Mouse (Mus musculus): ENCODE results near the gene Pax7.

- TF ChIP-seq ZC3H11A (IDR thresholded peaks at IDR 0.05; ENCODE audit: borderline replicate concordance, low read depth, low read length): no peak
- no peak for TF ChIP-seq HCFC1 (IDR thresholded peaks at IDR 0.05; ENCODE audit: borderline replicate concordance, insufficient read depth, low read length)
- no peak for TF ChIP-seq MAFK (IDR thresholded peaks at IDR 0.05; ENCODE audit: insufficient read depth, low read depth, low read length)
Measured at GRCm38 (mm10) chr4:139818163-139818562, 15.2 kb downstream of the Pax7 start.

Data from ES-E14 (cell line).